Mouse (Mus musculus) hindbrain, embryonic 13.5 days (tissue): ENCODE measurements around the gene Rnf220. TPM values are rescaled to one million over a fixed set of nuclear protein-coding genes. Genes with fewer than 3 reads are reported as not detected.
A peak's percentile ranks its signal among the peaks of the same experiment; 100 is the strongest.

Experiments
- ATAC-seq: fragments of 200-750 bp; cut with Nextera tagmentation; 2 replicates; pipeline ENCODE4 v1.8.0; 2017; ENCODE audit warnings: moderate TSS enrichment; ENCODE audit not compliant: low FRiP score
- H3K27ac ChIP-seq: fragments of 300-500 bp; sonication (generic); 2 replicates; pipeline ENCODE4 v1.5.1; 2015; ENCODE audit warnings: inconsistent platforms, mild to moderate bottlenecking, moderate library complexity
- H3K27me3 ChIP-seq: fragments of 300-500 bp; sonication (generic); 2 replicates; pipeline ENCODE4 v1.6.1; 2015; ENCODE audit warnings: mild to moderate bottlenecking, inconsistent platforms
- H3K36me3 ChIP-seq: fragments of 300-500 bp; sonication (generic); 2 replicates; pipeline ENCODE4 v1.6.1; 2015; ENCODE audit warnings: mild to moderate bottlenecking, inconsistent platforms
- H3K4me1 ChIP-seq: fragments of 300-500 bp; sonication (generic); replicated peaks from 2 replicates; pipeline ENCODE4 v1.6.1; 2015; ENCODE audit warnings: inconsistent platforms
- H3K4me2 ChIP-seq: fragments of 300-500 bp; sonication (generic); 2 replicates; pipeline ENCODE4 v1.6.1; 2015; ENCODE audit warnings: inconsistent platforms, mild to moderate bottlenecking, moderate library complexity
- H3K4me3 ChIP-seq: fragments of 300-500 bp; sonication (generic); 2 replicates; pipeline ENCODE4 v1.5.1; 2015; ENCODE audit warnings: mild to moderate bottlenecking, inconsistent platforms
- H3K9ac ChIP-seq: fragments of 300-500 bp; sonication (generic); 2 replicates; pipeline ENCODE4 v1.6.1; 2015; ENCODE audit warnings: mild to moderate bottlenecking, inconsistent platforms
- H3K9me3 ChIP-seq: fragments of 300-500 bp; sonication (generic); 2 replicates; pipeline ENCODE4 v1.6.1; 2016; ENCODE audit warnings: inconsistent platforms
- WGBS: fragments of 180-500 bp; shearing (Covaris S2); methylation state at CpG from one replicate; pipeline ENCODE4 v1.1.7; 2015; 5-methylcytosine and 5-hydroxymethylcytosine counted together
- polyA plus RNA-seq: library from polyadenylated mRNA; unstranded; fragments of >200 nt; fragmentation: Nextera tagmentation; extraction: Ambion mirVana; gene quantifications from 2 replicates; pipeline ENCODE4 v1.2.1, GENCODE M21; 2015

Gene Rnf220
- polyA plus RNA-seq, 1 experiment from 2014 or later = 102 TPM

GRCm38 (mm10) chr4:117367365-117367764, 129.5 kb downstream of the Rnf220 start:
- Histone ChIP-seq H3K36me3 (no peaks in the 10 kb centered on the region), H3K4me1 (peaks cover 30% of the 10 kb centered on the region), H3K4me3 (no peak overlapping the region), H3K27ac (no peak overlapping the region), H3K9me3 (no peaks in the 10 kb centered on the region), H3K4me2 (no peak overlapping the region), H3K9ac (no peak overlapping the region), H3K27me3 (peaks cover 98% of the 10 kb centered on the region)
- 75% methylated on average over 19 of the region's 19 CpGs for WGBS
- no peak for ATAC-seq

- 6% methylated on average over 5 of the region's 5 CpGs for WGBS
- Histone ChIP-seq H3K9ac (no peak overlapping the region), H3K9me3 (no peaks in the 10 kb centered on the region), H3K4me3 (no peak overlapping the region), H3K36me3 (no peaks in the 10 kb centered on the region), H3K4me1 (peaks cover 35% of the 10 kb centered on the region), H3K4me2 (no peak overlapping the region), H3K27me3 (peaks cover 98% of the 10 kb centered on the region), H3K27ac (no peak overlapping the region)
- ATAC-seq = no peak
Measured at GRCm38 (mm10) chr4:117362085-117362484, 134.8 kb downstream of the Rnf220 start.

GRCm38 (mm10) chr4:117361558-117361873, 135.3 kb downstream of the Rnf220 start:
- H3K27me3 ChIP-seq = peaks cover 98% of the 10 kb centered on the region
- peaks cover 41% of the 10 kb centered on the region for H3K4me1 ChIP-seq
- H3K4me2 ChIP-seq = no peak overlapping the region
- no peaks in the 10 kb centered on the region for H3K9me3 ChIP-seq
- no peak for ATAC-seq
- H3K27ac ChIP-seq = no peak overlapping the region
- no peaks in the 10 kb centered on the region for H3K36me3 ChIP-seq
- H3K9ac ChIP-seq = no peak overlapping the region
- 7% methylated on average over 7 of the region's 7 CpGs for WGBS
- H3K4me3 ChIP-seq = no peak overlapping the region

GRCm38 (mm10) chr4:117360713-117361557, 135.9 kb downstream of the Rnf220 start:
- ATAC-seq = no peak
- H3K36me3 ChIP-seq = no peaks in the 10 kb centered on the region

GRCm38 (mm10) chr4:117359803-117360382, 137.0 kb downstream of the Rnf220 start:
- no peak overlapping the region for H3K9ac ChIP-seq
- H3K27ac ChIP-seq = no peak overlapping the region
- 83% methylated on average over 17 of the region's 17 CpGs for WGBS
- no peak overlapping the region for H3K4me3 ChIP-seq
- no peak overlapping the region for H3K4me2 ChIP-seq
- no peaks in the 10 kb centered on the region for H3K36me3 ChIP-seq
- peaks cover 48% of the 10 kb centered on the region for H3K4me1 ChIP-seq
- H3K9me3 ChIP-seq = no peaks in the 10 kb centered on the region
- no peak for ATAC-seq
- H3K27me3 ChIP-seq = peaks cover 99% of the 10 kb centered on the region

More at GRCm38 (mm10) chr4:117360713-117361557, 135.9 kb downstream of the Rnf220 start:
- no peak overlapping the region for H3K4me2 ChIP-seq
- peaks cover 47% of the 10 kb centered on the region for H3K4me1 ChIP-seq
- no peak overlapping the region for H3K9ac ChIP-seq
- H3K4me3 ChIP-seq = no peak overlapping the region
- H3K27me3 ChIP-seq = peaks cover 99% of the 10 kb centered on the region
- no peak overlapping the region for H3K27ac ChIP-seq
- H3K9me3 ChIP-seq = no peaks in the 10 kb centered on the region
- WGBS = 38% methylated on average over 16 of the region's 16 CpGs

GRCm38 (mm10) chr4:117357917-117358316, 138.9 kb downstream of the Rnf220 start:
- no peak for ATAC-seq
- WGBS = 71% methylated on average over 7 of the region's 7 CpGs
- no peak overlapping the region for H3K4me2 ChIP-seq
- H3K9ac ChIP-seq = no peak overlapping the region
- H3K4me1 ChIP-seq = peaks cover 56% of the 10 kb centered on the region
- no peak overlapping the region for H3K4me3 ChIP-seq
- peaks cover 99% of the 10 kb centered on the region for H3K27me3 ChIP-seq
- no peaks in the 10 kb centered on the region for H3K36me3 ChIP-seq
- no peaks in the 10 kb centered on the region for H3K9me3 ChIP-seq
- H3K27ac ChIP-seq = no peak overlapping the region

GRCm38 (mm10) chr4:117357104-117357503, 139.7 kb downstream of the Rnf220 start:
- H3K4me3 ChIP-seq = no peak overlapping the region
- ATAC-seq = no peak
- H3K27me3 ChIP-seq = peaks cover 99% of the 10 kb centered on the region
- H3K27ac ChIP-seq = no peak overlapping the region
- H3K4me1 ChIP-seq = peaks cover 55% of the 10 kb centered on the region
- WGBS = 68% methylated on average over 5 of the region's 5 CpGs
- no peaks in the 10 kb centered on the region for H3K9me3 ChIP-seq
- no peak overlapping the region for H3K9ac ChIP-seq
- no peak overlapping the region for H3K4me2 ChIP-seq
- H3K36me3 ChIP-seq = no peaks in the 10 kb centered on the region

GRCm38 (mm10) chr4:117356223-117356622, 140.6 kb downstream of the Rnf220 start:
- no peak overlapping the region for H3K9ac ChIP-seq
- H3K9me3 ChIP-seq = no peaks in the 10 kb centered on the region
- H3K4me2 ChIP-seq = no peak overlapping the region
- WGBS = 65% methylated on average over 2 of the region's 2 CpGs
- no peak for ATAC-seq
- no peak overlapping the region for H3K27ac ChIP-seq
- H3K36me3 ChIP-seq = no peaks in the 10 kb centered on the region
- no peak overlapping the region for H3K4me3 ChIP-seq
- peaks cover 53% of the 10 kb centered on the region for H3K4me1 ChIP-seq
- peaks cover 100% of the 10 kb centered on the region for H3K27me3 ChIP-seq

- ATAC-seq = no peak
- Histone ChIP-seq H3K4me1 (peaks cover 50% of the 10 kb centered on the region), H3K9me3 (no peaks in the 10 kb centered on the region), H3K4me2 (no peak overlapping the region), H3K36me3 (no peaks in the 10 kb centered on the region), H3K9ac (no peak overlapping the region), H3K4me3 (no peak overlapping the region), H3K27me3 (peaks cover 97% of the 10 kb centered on the region), H3K27ac (no peak overlapping the region)
- 70% methylated on average over 6 of the region's 6 CpGs for WGBS
Measured at GRCm38 (mm10) chr4:117354651-117355050, 142.2 kb downstream of the Rnf220 start.

GRCm38 (mm10) chr4:117352957-117353356, 143.9 kb downstream of the Rnf220 start:
- Histone ChIP-seq H3K36me3 (no peaks in the 10 kb centered on the region), H3K27ac (no peak overlapping the region), H3K9me3 (no peaks in the 10 kb centered on the region), H3K27me3 (peaks cover 95% of the 10 kb centered on the region), H3K4me3 (no peak overlapping the region), H3K4me1 (peaks cover 55% of the 10 kb centered on the region), H3K9ac (no peak overlapping the region), H3K4me2 (no peak overlapping the region)
- 77% methylated on average over 9 of the region's 9 CpGs for WGBS
- no peak for ATAC-seq

GRCm38 (mm10) chr4:117352071-117352470, 144.8 kb downstream of the Rnf220 start:
- ATAC-seq = no peak
- Histone ChIP-seq H3K4me3 (no peak overlapping the region), H3K4me2 (no peak overlapping the region), H3K9me3 (no peaks in the 10 kb centered on the region), H3K9ac (no peak overlapping the region), H3K36me3 (no peaks in the 10 kb centered on the region), H3K4me1 (peaks cover 53% of the 10 kb centered on the region), H3K27ac (no peak overlapping the region), H3K27me3 (peaks cover 94% of the 10 kb centered on the region)
- 79% methylated on average over 5 of the region's 5 CpGs for WGBS

GRCm38 (mm10) chr4:117350139-117350693, 146.6 kb downstream of the Rnf220 start:
- no peak overlapping the region for H3K9ac ChIP-seq
- no peak overlapping the region for H3K4me2 ChIP-seq
- peak; percentile 46; the same call in 1 of the 2 replicates for ATAC-seq
- 78% methylated on average over 12 of the region's 12 CpGs for WGBS
- H3K4me3 ChIP-seq = no peak overlapping the region
- H3K27ac ChIP-seq = no peak overlapping the region
- no peaks in the 10 kb centered on the region for H3K36me3 ChIP-seq
- H3K9me3 ChIP-seq = no peaks in the 10 kb centered on the region
- peaks cover 40% of the 10 kb centered on the region for H3K4me1 ChIP-seq
- H3K27me3 ChIP-seq = peaks cover 86% of the 10 kb centered on the region
